ENCODE assay signal across 9 mouse cellular contexts in genomic region chr15:97350528-97350927, GRCm38 (mm10).
A peak's percentile ranks its signal among the peaks of the same experiment; 100 is the strongest.
DNase-seq lines count a peak whose midpoint lies in the region; ATAC-seq and TF ChIP-seq lines count a peak whose summit lies in the region.
"Had no signal": no experiment of that assay in that cellular context is flagged by ENCODE, and none has a peak within 500 bp of the region (broad histone marks: within the 10 kb centered on the region; RNA-seq: fewer than 3 reads in every experiment).

No protein-coding gene starts in this region.

- no peak overlapping the region for H3K4me3 ChIP-seq in layer of hippocampus, adult 2 months
- H3K4me3 ChIP-seq in G1E (ENCODE audit: low read depth, low read length), result no peak overlapping the region
- H3K4me3 ChIP-seq in liver, embryonic 16.5 days (ENCODE audit: low read depth, low read length), result no peak overlapping the region
- H3K4me3 ChIP-seq: forebrain, embryonic 10.5 days; hindbrain, embryonic 15.5 days had no signal

- WGBS in liver, embryonic 16.5 days (ENCODE audit: insufficient replicate concordance), result 34% methylated on average over 4 of the region's 4 CpGs

- 0 out of 2 replicates have a peak, but pooled peaks have one; percentile 8 for ATAC-seq in G1E (ENCODE audit: extremely low read depth, insufficient number of reproducible peaks, low FRiP score, poor library complexity, severe bottlenecking)
- 0 out of 2 replicates have a peak, but pooled peaks have one; percentile 35 for ATAC-seq in liver, embryonic 16.5 days (ENCODE audit: low read depth)
- ATAC-seq in frontal cortex, adult (ENCODE audit: low TSS enrichment), result no peak

- no peaks in the 10 kb centered on the region for H3K9me3 ChIP-seq in G1E (replicated peaks)
- H3K9me3 ChIP-seq in liver, embryonic 16.5 days (replicated peaks; ENCODE audit: control insufficient read depth, low read length), result no peaks in the 10 kb centered on the region
- H3K9me3 ChIP-seq: forebrain, embryonic 10.5 days; hindbrain, embryonic 15.5 days had no signal

- H3K36me3 ChIP-seq in G1E (replicated peaks), result no peaks in the 10 kb centered on the region
- no peaks in the 10 kb centered on the region for H3K36me3 ChIP-seq in liver, embryonic 16.5 days (ENCODE audit: control insufficient read depth, insufficient read depth)
- H3K36me3 ChIP-seq: forebrain, embryonic 10.5 days; hindbrain, embryonic 15.5 days had no signal

- no peak for DNase-seq in layer of hippocampus, adult 2 months (ENCODE audit: low spot score in 2 of 2)
- no peak for DNase-seq in layer of hippocampus, postnatal 25 days (ENCODE audit: extremely low spot score in 1 of 2, low spot score in 1 of 2)
- DNase-seq in CD4-positive, CD25-positive, alpha-beta regulatory T cell, adult 2 months (ENCODE audit: low read depth, low spot score), result peak; percentile 36
- no peak for DNase-seq in G1E (ENCODE audit: low spot score)
- DNase-seq in adipocyte (ENCODE audit: low spot score), result no peak

- peaks cover 4% of the 10 kb centered on the region; the same call in 1 of the 2 replicates for H3K27me3 ChIP-seq in G1E (ENCODE audit: insufficient read depth, low read length)
- H3K27me3 ChIP-seq in liver, embryonic 16.5 days (ENCODE audit: control insufficient read depth, insufficient read depth, low read depth, low read length), result no peaks in the 10 kb centered on the region
- H3K27me3 ChIP-seq: hindbrain, embryonic 15.5 days had no signal

- TF ChIP-seq CTCF in layer of hippocampus, adult 2 months (conservative IDR thresholded peaks at IDR 0.05), result no peak
- TF ChIP-seq CTCF in G1E (IDR thresholded peaks at IDR 0.05; ENCODE audit: low read depth, low read length), result no peak

- H3K9ac ChIP-seq in liver, embryonic 16.5 days (ENCODE audit: low read depth, low read length), result no peak overlapping the region
- H3K9ac ChIP-seq: hindbrain, embryonic 15.5 days had no signal

- H3K27ac ChIP-seq in layer of hippocampus, adult 2 months, result 0 out of 2 replicates have a peak overlapping the region, but pooled peaks have one; percentile 3
- no peak overlapping the region for H3K27ac ChIP-seq in liver, embryonic 16.5 days (ENCODE audit: low read length)
- H3K27ac ChIP-seq: forebrain, embryonic 10.5 days; hindbrain, embryonic 15.5 days had no signal

- peaks cover 3% of the 10 kb centered on the region; the same call in 1 of the 2 replicates for H3K4me1 ChIP-seq in G1E (ENCODE audit: insufficient read depth, low read depth, low read length)
- peaks cover 15% of the 10 kb centered on the region for H3K4me1 ChIP-seq in liver, embryonic 16.5 days (ENCODE audit: control insufficient read depth, low read depth, low read length)
- H3K4me1 ChIP-seq: forebrain, embryonic 10.5 days; hindbrain, embryonic 15.5 days had no signal

- no peak overlapping the region for H3K4me2 ChIP-seq in liver, embryonic 16.5 days (ENCODE audit: low read depth, low read length)
- H3K4me2 ChIP-seq: hindbrain, embryonic 15.5 days had no signal
